Mouse (Mus musculus): ENCODE measurements at regions not wholly inside any gene's neighbourhood (a gene's known extent, or its start where the extent isn't known, plus 50 kb on each side); places are given as distances from the start of the nearest gene placed in this dataset.

DNA sequence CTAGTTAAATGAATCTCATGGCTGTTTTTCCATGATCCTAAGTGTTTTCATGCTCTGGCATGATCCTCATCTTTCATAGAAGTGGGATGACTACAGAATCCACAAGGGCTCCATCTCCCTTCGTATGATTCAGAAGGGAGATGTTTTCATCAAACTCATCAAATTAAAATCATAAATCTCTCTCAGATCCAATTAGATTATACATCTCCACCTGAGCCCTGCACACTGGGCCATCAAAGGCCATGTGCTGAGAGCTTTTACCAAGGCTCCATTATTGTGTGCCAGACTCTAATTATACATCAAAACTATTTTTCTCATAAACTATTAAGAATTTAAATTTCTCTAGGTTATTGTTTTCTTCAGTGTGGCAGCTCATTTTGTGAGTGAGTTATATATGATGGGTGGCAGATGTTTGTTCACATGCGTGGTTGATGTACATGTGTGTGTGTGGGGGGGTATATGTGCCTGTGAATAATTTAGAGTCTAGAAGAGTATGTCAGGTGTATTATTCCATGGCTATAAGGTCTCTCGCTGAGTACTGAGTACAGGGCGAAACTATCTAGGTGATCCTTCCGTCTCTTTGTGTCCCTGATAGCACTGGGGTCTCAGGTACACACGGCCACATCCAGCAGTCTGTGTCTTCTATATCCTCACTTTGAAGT lies 278.4 kb downstream of the Fat4 start:
- Histone ChIP-seq H3K9ac (no peak overlapping the region), H3K4me3 (no peak overlapping the region), H3K36me3 (replicated peaks) (no peaks in the 10 kb centered on the region), H3K4me1 (no peaks in the 10 kb centered on the region), H3K27me3 (replicated peaks) (no peaks in the 10 kb centered on the region), H3K9me3 (no peaks in the 10 kb centered on the region), H3K27ac (no peak overlapping the region), H3K4me2 (no peak overlapping the region)
- no peak for ATAC-seq (replicated peaks)
- 86% methylated on average over 6 of the region's 6 CpGs for WGBS

GRCm38 (mm10) chr3:39182646-39183045 lies 295.9 kb downstream of the Fat4 start:
- Histone ChIP-seq H3K36me3 (replicated peaks) (no peaks in the 10 kb centered on the region), H3K27me3 (replicated peaks) (no peaks in the 10 kb centered on the region), H3K4me2 (no peak overlapping the region), H3K9ac (no peak overlapping the region), H3K27ac (no peak overlapping the region), H3K4me3 (no peak overlapping the region), H3K4me1 (no peaks in the 10 kb centered on the region), H3K9me3 (no peaks in the 10 kb centered on the region)
- 86% methylated on average over 3 of the region's 3 CpGs for WGBS
- ATAC-seq (replicated peaks): no peak

- H3K4me3 ChIP-seq: no peak overlapping the region
These were observed 308.4 kb downstream of the Fat4 start for GRCm38 (mm10) chr3:39195102-39195501.

DNA sequence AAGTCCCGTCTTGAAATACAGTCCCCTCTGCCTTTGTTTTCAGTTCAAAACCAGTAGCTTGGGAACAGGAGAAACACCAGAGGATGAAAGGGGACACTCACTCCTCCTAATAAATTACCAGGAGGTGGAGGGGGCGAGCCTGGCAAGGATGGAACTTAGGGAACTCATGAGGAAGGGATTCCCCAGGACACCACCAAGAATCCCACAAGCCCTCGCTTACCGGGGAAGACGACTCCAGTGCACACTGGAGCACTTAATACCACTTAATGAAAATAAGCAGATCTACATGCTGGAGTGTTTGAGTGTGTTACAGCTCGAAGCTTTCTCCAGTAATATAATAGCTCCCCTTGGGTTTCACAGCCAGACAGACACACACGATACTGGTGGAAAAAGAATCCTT lies 315.9 kb downstream of the Fat4 start:
- Histone ChIP-seq H3K9ac (no peak overlapping the region), H3K27ac (no peak overlapping the region), H3K36me3 (replicated peaks) (no peaks in the 10 kb centered on the region), H3K4me2 (no peak overlapping the region), H3K4me3 (no peak overlapping the region), H3K4me1 (no peaks in the 10 kb centered on the region), H3K27me3 (replicated peaks) (no peaks in the 10 kb centered on the region), H3K9me3 (no peaks in the 10 kb centered on the region)
- ATAC-seq (replicated peaks): no peak
- 44% methylated on average over 7 of the region's 7 CpGs for WGBS

More at GRCm38 (mm10) chr3:39195102-39195501, 308.4 kb downstream of the Fat4 start:
- 61% methylated on average over 6 of the region's 6 CpGs for WGBS
- Histone ChIP-seq H3K27ac (no peak overlapping the region), H3K27me3 (replicated peaks) (no peaks in the 10 kb centered on the region), H3K9me3 (no peaks in the 10 kb centered on the region), H3K9ac (no peak overlapping the region), H3K4me2 (no peak overlapping the region), H3K36me3 (replicated peaks) (no peaks in the 10 kb centered on the region), H3K4me1 (no peaks in the 10 kb centered on the region)
- no peak for ATAC-seq (replicated peaks)

DNA sequence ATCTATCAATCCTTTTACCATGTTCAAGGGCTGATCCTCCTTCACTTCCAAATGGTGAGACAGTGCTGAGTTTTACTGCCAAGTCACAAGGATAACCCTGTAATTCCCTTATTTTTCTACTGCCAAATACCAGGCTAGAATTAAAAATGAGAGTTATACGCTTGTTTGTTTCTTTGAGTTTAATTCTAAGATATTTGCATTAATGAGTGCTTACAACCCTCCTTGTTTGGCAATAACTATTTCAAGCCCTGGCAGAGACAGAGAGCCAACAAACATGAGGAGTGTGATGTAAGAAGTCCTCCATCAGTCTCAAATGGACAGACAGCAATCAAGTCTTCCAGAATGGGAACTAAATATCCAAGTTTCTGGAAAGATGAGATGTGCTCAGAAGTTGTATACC lies 321.9 kb downstream of the Fat4 start:
- H3K9me3 ChIP-seq: no peaks in the 10 kb centered on the region
- H3K27ac ChIP-seq: no peak overlapping the region
- WGBS: 78% methylated on average over 1 of the region's 1 CpGs
- H3K36me3 ChIP-seq (replicated peaks): no peaks in the 10 kb centered on the region
- H3K4me3 ChIP-seq: no peak overlapping the region
- H3K9ac ChIP-seq: no peak overlapping the region
- 0 out of 2 replicates have a peak, but pooled peaks cover 4% of the 10 kb centered on the region for H3K4me1 ChIP-seq
- ATAC-seq (replicated peaks): no peak
- H3K4me2 ChIP-seq: no peak overlapping the region
- H3K27me3 ChIP-seq (replicated peaks): no peaks in the 10 kb centered on the region

DNA sequence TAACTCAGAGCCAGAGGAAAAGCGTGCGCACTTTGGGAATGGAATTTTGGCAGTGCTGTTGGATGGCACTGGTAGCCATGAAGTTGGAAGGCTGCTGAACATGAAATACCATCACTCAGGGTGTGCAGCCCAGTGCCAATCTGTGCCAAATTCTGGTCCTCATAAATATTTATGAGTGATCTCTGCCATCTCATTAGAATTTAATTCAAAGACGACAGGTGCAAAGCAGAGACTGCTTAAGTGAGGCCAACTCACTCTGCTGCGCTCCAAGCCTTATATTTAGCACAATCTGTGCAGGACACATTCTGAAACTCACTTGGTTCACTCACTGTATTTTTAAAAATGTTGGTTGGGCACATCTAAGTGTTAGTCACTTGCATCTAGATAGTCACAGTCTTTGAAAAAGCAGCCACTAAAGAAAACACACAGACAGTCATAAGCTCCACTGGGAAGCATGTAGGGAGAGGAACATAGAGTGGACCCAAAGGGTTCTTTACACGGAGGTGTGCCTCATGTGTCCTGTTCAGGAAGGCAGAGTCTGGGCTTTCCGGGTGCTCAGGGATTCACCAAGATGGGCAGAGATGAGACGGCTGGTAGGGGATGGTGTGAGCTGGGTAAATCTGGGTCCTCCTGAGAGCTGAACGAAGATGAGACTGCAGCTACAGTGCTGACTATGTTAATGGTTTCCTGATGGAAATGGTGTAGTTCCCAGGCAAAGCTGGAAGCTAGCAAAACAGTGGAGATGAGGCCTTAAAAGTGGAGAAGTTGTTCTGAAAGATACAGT lies 322.8 kb downstream of the Fat4 start:
- Histone ChIP-seq H3K9ac (no peak overlapping the region), H3K4me1 (0 out of 2 replicates have a peak, but pooled peaks cover 4% of the 10 kb centered on the region), H3K36me3 (replicated peaks) (no peaks in the 10 kb centered on the region), H3K4me2 (no peak overlapping the region), H3K9me3 (no peaks in the 10 kb centered on the region), H3K27ac (no peak overlapping the region), H3K4me3 (no peak overlapping the region), H3K27me3 (replicated peaks) (no peaks in the 10 kb centered on the region)
- peak; percentile 86 for ATAC-seq (replicated peaks)
- WGBS: 67% methylated on average over 8 of the region's 8 CpGs

GRCm38 (mm10) chr3:39211670-39212069 lies 324.9 kb downstream of the Fat4 start:
- H3K4me2 ChIP-seq: no peak overlapping the region
- no peak overlapping the region for H3K9ac ChIP-seq
- no peaks in the 10 kb centered on the region for H3K27me3 ChIP-seq (replicated peaks)
- WGBS: 71% methylated on average over 5 of the region's 5 CpGs
- no peaks in the 10 kb centered on the region for H3K36me3 ChIP-seq (replicated peaks)
- 0 out of 2 replicates have a peak, but pooled peaks cover 4% of the 10 kb centered on the region for H3K4me1 ChIP-seq
- ATAC-seq (replicated peaks): no peak
- H3K4me3 ChIP-seq: no peak overlapping the region
- no peaks in the 10 kb centered on the region for H3K9me3 ChIP-seq
- no peak overlapping the region for H3K27ac ChIP-seq

GRCm38 (mm10) chr3:39220011-39220706 lies 333.4 kb downstream of the Fat4 start:
- Histone ChIP-seq H3K27ac (no peak overlapping the region), H3K27me3 (replicated peaks) (no peaks in the 10 kb centered on the region), H3K4me3 (no peak overlapping the region), H3K9me3 (no peaks in the 10 kb centered on the region), H3K9ac (no peak overlapping the region), H3K36me3 (replicated peaks) (no peaks in the 10 kb centered on the region), H3K4me1 (peaks cover 2% of the 10 kb centered on the region; the same call in 1 of the 2 replicates), H3K4me2 (peak overlapping the region; percentile 7)
- 18% methylated on average over 10 of the region's 10 CpGs for WGBS
- peak; percentile 78 for ATAC-seq (replicated peaks)

DNA sequence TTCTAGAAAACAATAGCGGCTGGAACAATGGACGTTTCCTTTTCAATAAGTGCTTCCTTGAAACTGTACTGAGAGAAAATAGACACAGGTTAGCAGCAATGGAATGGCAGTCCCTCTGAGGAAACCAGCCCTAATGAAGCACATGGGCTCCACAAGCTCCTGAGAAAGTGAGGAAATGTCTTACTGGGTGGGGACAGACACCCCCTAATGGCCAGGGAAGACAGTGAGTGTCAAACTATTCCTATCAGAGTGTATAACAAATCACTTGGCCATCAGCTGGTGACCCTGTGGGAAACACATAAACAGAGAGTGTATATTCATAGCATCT lies 333.9 kb downstream of the Fat4 start:
- H3K27me3 ChIP-seq (replicated peaks): no peaks in the 10 kb centered on the region
- no peak overlapping the region for H3K4me3 ChIP-seq
- H3K4me1 ChIP-seq: peaks cover 2% of the 10 kb centered on the region; the same call in 1 of the 2 replicates
- H3K36me3 ChIP-seq (replicated peaks): no peaks in the 10 kb centered on the region
- 17% methylated on average over 2 of the region's 2 CpGs for WGBS
- 0 out of 2 replicates have a peak, but pooled peaks have one; percentile 63 for ATAC-seq (replicated peaks)
- no peak overlapping the region for H3K27ac ChIP-seq
- no peak overlapping the region for H3K9ac ChIP-seq
- H3K4me2 ChIP-seq: no peak overlapping the region
- H3K9me3 ChIP-seq: no peaks in the 10 kb centered on the region

DNA sequence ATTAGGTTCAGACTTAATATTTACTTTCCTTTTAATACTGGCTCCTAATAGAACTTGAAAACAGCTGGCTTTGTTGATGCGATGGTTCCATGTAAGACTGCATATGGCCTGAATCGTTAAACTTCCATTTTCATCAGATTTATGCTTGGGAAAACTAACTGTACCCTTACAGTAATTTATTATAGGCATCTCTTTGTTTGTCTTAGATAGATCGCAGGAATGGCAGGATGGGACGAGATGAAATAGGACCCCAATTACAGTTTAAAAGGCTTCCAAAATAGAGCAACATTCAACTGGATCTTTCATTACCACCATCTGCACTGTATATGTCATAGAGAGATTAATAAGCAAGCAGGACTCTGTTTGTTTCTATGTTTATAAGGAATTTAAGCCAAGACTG lies 335.3 kb downstream of the Fat4 start:
- WGBS: 88% methylated on average over 4 of the region's 4 CpGs
- Histone ChIP-seq H3K4me3 (no peak overlapping the region), H3K4me1 (peaks cover 2% of the 10 kb centered on the region; the same call in 1 of the 2 replicates), H3K9me3 (no peaks in the 10 kb centered on the region), H3K27ac (no peak overlapping the region), H3K27me3 (replicated peaks) (no peaks in the 10 kb centered on the region), H3K4me2 (no peak overlapping the region), H3K36me3 (replicated peaks) (no peaks in the 10 kb centered on the region), H3K9ac (no peak overlapping the region)
- no peak for ATAC-seq (replicated peaks)

DNA sequence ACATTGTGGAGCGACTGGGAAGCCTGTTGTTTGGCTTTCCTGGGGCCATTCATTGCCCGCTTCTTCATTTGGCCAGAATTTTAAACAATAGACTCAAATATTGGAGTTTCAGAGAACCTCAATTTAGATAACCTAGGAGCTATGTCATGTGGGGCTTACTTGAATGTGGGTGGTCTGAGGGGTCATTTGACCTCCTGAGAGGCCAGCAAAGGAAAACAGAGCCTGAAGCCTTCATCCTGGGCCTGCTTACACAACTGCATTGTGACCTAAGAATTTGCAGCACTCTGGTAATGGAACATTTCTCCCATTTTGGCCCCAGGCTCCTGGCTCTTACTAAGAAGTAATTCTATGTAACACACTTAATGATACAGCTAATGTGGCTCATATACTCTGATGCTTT lies 348.2 kb downstream of the Fat4 start:
- no peak overlapping the region for H3K27ac ChIP-seq
- H3K9me3 ChIP-seq: no peaks in the 10 kb centered on the region
- H3K4me1 ChIP-seq: no peaks in the 10 kb centered on the region
- no peak overlapping the region for H3K9ac ChIP-seq
- H3K36me3 ChIP-seq (replicated peaks): no peaks in the 10 kb centered on the region
- no peak for ATAC-seq (replicated peaks)
- WGBS: 76% methylated on average over 2 of the region's 2 CpGs
- H3K27me3 ChIP-seq (replicated peaks): no peaks in the 10 kb centered on the region
- no peak overlapping the region for H3K4me2 ChIP-seq
- H3K4me3 ChIP-seq: no peak overlapping the region

- Histone ChIP-seq H3K27me3 (replicated peaks) (no peaks in the 10 kb centered on the region), H3K36me3 (replicated peaks) (no peaks in the 10 kb centered on the region), H3K27ac (no peak overlapping the region), H3K9me3 (no peaks in the 10 kb centered on the region), H3K4me1 (no peaks in the 10 kb centered on the region), H3K9ac (no peak overlapping the region), H3K4me3 (no peak overlapping the region), H3K4me2 (no peak overlapping the region)
- no peak for ATAC-seq (replicated peaks)
- 86% methylated on average over 4 of the region's 4 CpGs for whole genome bisulfite sequencing
These were observed 362.0 kb downstream of the Fat4 start for GRCm38 (mm10) chr3:39248712-39249111.
